Mouse (Mus musculus) lung, postnatal 0 days (tissue): ENCODE results near the gene Gng2. TPM values are rescaled to one million over a fixed set of nuclear protein-coding genes. Genes with fewer than 3 reads are reported as not detected.

Source experiments
- ATAC-seq: fragments of 200-750 bp; cut with Nextera tagmentation; 2 replicates; pipeline ENCODE4 v1.8.0; 2017; ENCODE audit warnings: moderate library complexity
- DNase-seq: peaks from one replicate; pipeline ENCODE4 v3.0.0-alpha.2; 2016; ENCODE audit warnings: low spot score
- H3K27ac ChIP-seq: fragments of 300-500 bp; sonication (generic); 2 replicates; pipeline ENCODE4 v1.5.1; 2014; ENCODE audit warnings: antibody characterized with exemption, mild to moderate bottlenecking, low read length, mixed read lengths
- H3K27me3 ChIP-seq: fragments of 300-500 bp; sonication (generic); replicated peaks from 2 replicates; pipeline ENCODE4 v1.6.1; 2014; ENCODE audit warnings: low read length, mixed read lengths; ENCODE audit not compliant: insufficient read depth
- H3K36me3 ChIP-seq: fragments of 300-500 bp; sonication (generic); 2 replicates; pipeline ENCODE4 v1.6.1; 2014; ENCODE audit warnings: low read length, mixed read lengths; ENCODE audit not compliant: insufficient read depth
- H3K4me1 ChIP-seq: fragments of 300-500 bp; sonication (generic); 2 replicates; pipeline ENCODE4 v1.6.1; 2014; ENCODE audit warnings: antibody characterized with exemption, low read depth, low read length, mixed read lengths; ENCODE audit not compliant: insufficient read depth
- H3K4me2 ChIP-seq: fragments of 300-500 bp; sonication (generic); replicated peaks from 2 replicates; pipeline ENCODE4 v1.6.1; 2014; ENCODE audit warnings: low read depth, mild to moderate bottlenecking, low read length, moderate library complexity, mixed read lengths
- H3K4me3 ChIP-seq: fragments of 300-500 bp; sonication (generic); 2 replicates; pipeline ENCODE4 v1.5.1; 2014; ENCODE audit warnings: low read depth, low read length
- H3K9ac ChIP-seq: fragments of 300-500 bp; sonication (generic); replicated peaks from 2 replicates; pipeline ENCODE4 v1.6.1; 2014; ENCODE audit warnings: low read depth, mild to moderate bottlenecking
- H3K9me3 ChIP-seq: fragments of 300-500 bp; sonication (generic); 2 replicates; pipeline ENCODE4 v1.6.1; 2016; ENCODE audit warnings: low read length, mixed read lengths
- CTCF ChIP-seq: IDR thresholded peaks from 2 replicates; pipeline ENCODE4 v1.5.1; 2016; ENCODE audit warnings: antibody characterized with exemption, mild to moderate bottlenecking
- EP300 ChIP-seq: IDR thresholded peaks from 2 replicates; pipeline ENCODE4 v1.6.1; 2016; ENCODE audit warnings: antibody characterized with exemption, mild to moderate bottlenecking, control low read depth
- WGBS: fragments of 180-500 bp; shearing (Covaris S2); extraction: QIAGEN DNeasy Blood & Tissue Kit; methylation state at CpG from one replicate; pipeline ENCODE4 v1.1.7; 2014; 5-methylcytosine and 5-hydroxymethylcytosine counted together
- polyA plus RNA-seq: library from polyadenylated mRNA; unstranded; fragments of >200 nt; fragmentation: Nextera tagmentation; extraction: Ambion mirVana; gene quantifications from 2 replicates; pipeline ENCODE4 v1.2.1, GENCODE M21; 2015

Gene Gng2
- polyA plus RNA-seq, 1 experiment from 2014 or later: 27.9 TPM

DNA sequence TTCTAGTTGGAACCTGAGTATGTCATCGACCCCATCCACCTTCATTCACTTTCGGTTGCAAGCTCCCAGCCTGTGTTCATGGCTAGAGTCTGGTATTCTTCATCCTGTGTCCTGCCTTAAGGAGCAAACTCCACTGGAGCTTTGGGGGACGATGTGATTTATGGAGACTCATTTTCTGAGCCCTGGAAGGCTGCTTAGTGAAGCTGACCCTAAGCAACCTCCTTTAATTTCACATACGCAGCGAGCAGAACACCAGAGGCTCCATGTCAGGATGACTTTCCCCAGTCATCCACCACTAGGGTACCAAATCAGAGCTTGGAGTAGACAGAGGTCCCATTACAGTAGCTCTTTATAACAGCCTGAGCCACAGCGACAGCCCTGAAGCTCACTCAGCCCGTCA is 59.9 kb downstream of the Gng2 start:
- ATAC-seq (no peak), DNase-seq (no peak)
- Histone ChIP-seq H3K36me3 (no peaks in the 10 kb centered on the region), H3K4me1 (no peaks in the 10 kb centered on the region), H3K4me2 (no peak overlapping the region), H3K27ac (no peak overlapping the region), H3K9ac (no peak overlapping the region), H3K9me3 (no peaks in the 10 kb centered on the region), H3K27me3 (no peaks in the 10 kb centered on the region), H3K4me3 (no peak overlapping the region)
- TF ChIP-seq EP300 (no peak), CTCF (no peak)
- 89% methylated on average over 7 of the region's 7 CpGs for WGBS

DNA sequence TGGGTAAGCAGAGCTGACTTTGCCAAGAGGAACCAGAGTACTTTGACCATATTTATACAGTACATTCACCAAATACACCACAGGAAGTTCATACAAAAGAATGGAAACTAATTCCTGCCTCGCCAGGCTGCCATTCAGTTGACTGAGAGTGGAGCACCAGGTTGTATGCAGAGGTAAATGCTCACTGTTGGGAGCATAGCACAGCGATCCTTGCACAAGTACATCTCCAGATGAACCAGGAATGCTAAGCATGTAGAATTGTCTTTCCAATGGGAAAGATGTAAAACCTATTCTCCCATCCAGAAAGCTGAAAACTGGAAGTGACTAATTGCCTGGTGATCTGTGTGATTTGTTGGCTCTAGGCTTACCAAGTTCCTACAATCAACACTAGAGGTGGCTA is 61.1 kb downstream of the Gng2 start:
- ATAC-seq: no peak
- TF ChIP-seq CTCF (no peak), EP300 (no peak)
- 74% methylated on average over 2 of the region's 2 CpGs for WGBS

DNA sequence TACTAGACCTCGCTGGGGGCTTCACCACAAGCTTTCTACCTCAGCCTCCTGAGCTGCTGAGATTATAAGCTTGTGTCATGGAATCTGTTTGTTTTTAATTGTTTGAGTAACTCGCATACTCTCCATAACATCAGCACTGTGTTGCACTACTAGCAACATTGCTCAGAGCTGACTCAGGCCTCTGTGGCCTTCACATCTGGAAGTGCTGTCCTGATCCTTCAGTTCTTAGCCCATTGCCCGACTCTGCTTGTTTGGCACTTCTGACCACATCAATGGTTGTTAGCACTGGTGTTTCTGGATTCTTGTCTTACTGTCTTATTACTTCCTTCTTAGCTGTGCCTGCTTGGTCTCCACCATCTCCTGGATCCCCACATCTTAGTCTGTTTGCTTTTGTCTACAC is 64.5 kb downstream of the Gng2 start:
- no peak for DNase-seq
- no peak overlapping the region for H3K9ac ChIP-seq
- no peak overlapping the region for H3K27ac ChIP-seq
- H3K27me3 ChIP-seq: no peaks in the 10 kb centered on the region
- no peaks in the 10 kb centered on the region for H3K4me1 ChIP-seq
- no peaks in the 10 kb centered on the region for H3K9me3 ChIP-seq
- ATAC-seq: no peak
- TF ChIP-seq CTCF (no peak), EP300 (no peak)
- H3K4me3 ChIP-seq: no peak overlapping the region
- H3K4me2 ChIP-seq: no peak overlapping the region
- no peaks in the 10 kb centered on the region for H3K36me3 ChIP-seq
- WGBS: 79% methylated on average over 3 of the region's 3 CpGs

More for the DNA sequence above, 61.1 kb downstream of the Gng2 start:
- no peak overlapping the region for H3K4me3 ChIP-seq
- no peaks in the 10 kb centered on the region for H3K9me3 ChIP-seq
- DNase-seq: no peak
- no peak overlapping the region for H3K9ac ChIP-seq
- H3K4me2 ChIP-seq: no peak overlapping the region
- H3K27me3 ChIP-seq: no peaks in the 10 kb centered on the region
- H3K36me3 ChIP-seq: no peaks in the 10 kb centered on the region
- H3K27ac ChIP-seq: no peak overlapping the region
- no peaks in the 10 kb centered on the region for H3K4me1 ChIP-seq

DNA sequence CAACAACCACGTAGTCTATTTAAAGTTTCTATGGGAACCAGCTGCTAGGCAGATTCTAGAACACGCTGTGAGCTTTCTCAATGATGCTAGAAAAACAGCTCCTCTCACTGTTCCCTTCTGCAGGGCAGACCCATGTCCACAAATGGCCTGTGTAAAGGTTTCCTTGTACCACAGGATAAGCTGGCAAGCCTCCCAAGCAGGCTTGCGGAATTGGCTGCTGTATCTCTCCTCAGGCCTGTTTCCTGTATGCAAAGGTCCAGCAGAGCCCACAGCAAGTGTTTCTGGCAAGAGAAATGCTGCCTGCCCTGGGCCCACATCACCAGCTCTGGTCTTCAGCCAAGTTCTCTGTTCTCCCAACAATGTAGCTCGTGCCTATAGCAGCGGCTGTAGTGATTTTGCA is 71.8 kb downstream of the Gng2 start:
- 39% methylated on average over 5 of the region's 5 CpGs for WGBS
- H3K27ac ChIP-seq: no peak overlapping the region
- H3K36me3 ChIP-seq: no peaks in the 10 kb centered on the region
- no peaks in the 10 kb centered on the region for H3K9me3 ChIP-seq
- no peaks in the 10 kb centered on the region for H3K4me1 ChIP-seq
- ATAC-seq: peak; percentile 80
- H3K27me3 ChIP-seq: no peaks in the 10 kb centered on the region
- TF ChIP-seq CTCF: no peak
- peak; percentile 57; the same call in 1 of the 2 replicates for TF ChIP-seq EP300
- H3K9ac ChIP-seq: no peak overlapping the region
- DNase-seq: peak; percentile 73
- no peak overlapping the region for H3K4me2 ChIP-seq
- H3K4me3 ChIP-seq: no peak overlapping the region

DNA sequence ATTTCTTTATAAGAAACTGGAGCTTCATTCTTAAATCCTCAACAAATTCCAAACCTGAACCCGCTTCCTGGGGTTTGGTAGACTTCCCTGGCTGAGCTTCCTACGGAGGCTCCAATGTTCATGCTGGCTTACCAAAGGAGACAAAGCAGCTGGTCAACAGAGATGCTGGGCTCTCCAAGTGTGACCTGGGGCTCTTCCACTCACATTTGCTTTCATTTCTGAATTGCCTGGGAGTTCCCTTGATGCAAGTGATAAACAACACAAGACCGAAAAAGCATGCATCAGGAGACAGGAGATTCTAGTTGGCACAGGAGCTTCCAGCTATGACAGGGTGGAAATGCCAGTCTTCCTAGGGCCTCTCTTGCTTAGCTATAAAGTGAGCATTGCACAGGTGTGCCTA is 72.6 kb downstream of the Gng2 start:
- Histone ChIP-seq H3K36me3 (no peaks in the 10 kb centered on the region), H3K9ac (no peak overlapping the region), H3K4me3 (no peak overlapping the region), H3K9me3 (no peaks in the 10 kb centered on the region), H3K27ac (no peak overlapping the region), H3K4me1 (no peaks in the 10 kb centered on the region), H3K4me2 (no peak overlapping the region), H3K27me3 (no peaks in the 10 kb centered on the region)
- ATAC-seq (no peak), DNase-seq (no peak)
- TF ChIP-seq EP300: no peak
- WGBS: 79% methylated on average over 3 of the region's 3 CpGs

DNA sequence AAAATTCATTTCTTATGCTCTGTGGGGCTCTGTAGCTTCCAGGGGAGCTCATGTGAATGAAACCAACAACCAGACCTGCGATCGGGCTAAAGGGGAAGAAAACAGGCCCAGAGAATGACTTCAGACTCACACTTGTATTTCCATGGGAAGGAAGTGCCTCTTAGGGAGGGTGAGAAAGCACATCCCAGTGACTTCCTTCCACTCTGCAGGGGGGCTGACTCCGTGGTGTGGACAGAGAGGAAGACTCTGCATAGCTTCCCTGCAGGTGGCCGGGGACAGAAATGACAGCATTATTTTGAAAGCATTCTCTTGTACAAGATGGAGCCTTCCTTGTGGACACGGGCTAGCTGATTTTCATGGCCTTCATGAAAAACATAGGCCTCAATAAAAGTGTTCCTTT is 73.4 kb downstream of the Gng2 start:
- H3K27me3 ChIP-seq: no peaks in the 10 kb centered on the region
- no peak overlapping the region for H3K4me2 ChIP-seq
- TF ChIP-seq EP300 (no peak), CTCF (no peak)
- 47% methylated on average over 5 of the region's 5 CpGs for WGBS
- H3K4me3 ChIP-seq: no peak overlapping the region
- H3K9ac ChIP-seq: no peak overlapping the region
- no peaks in the 10 kb centered on the region for H3K36me3 ChIP-seq
- no peak for ATAC-seq
- DNase-seq: peak; percentile 30
- no peak overlapping the region for H3K27ac ChIP-seq
- H3K4me1 ChIP-seq: no peaks in the 10 kb centered on the region
- H3K9me3 ChIP-seq: no peaks in the 10 kb centered on the region

DNA sequence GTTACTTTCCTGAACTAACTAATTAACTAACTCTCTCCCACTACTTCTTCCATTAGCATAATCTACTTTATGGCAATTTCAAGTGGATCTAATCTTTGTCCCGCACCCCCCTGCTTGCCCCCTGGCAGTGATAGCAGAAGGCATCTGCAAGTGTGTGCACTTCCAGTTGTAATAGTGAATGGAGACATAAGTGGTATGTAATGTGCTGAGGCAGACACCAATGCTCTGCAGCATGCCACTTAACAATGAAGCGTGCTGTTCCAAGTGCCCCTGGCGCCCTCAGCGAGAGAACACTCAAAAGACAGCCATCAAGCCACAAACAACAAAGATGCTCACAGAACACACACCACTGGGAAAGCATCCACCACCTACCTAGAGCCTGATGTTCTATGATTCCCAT is 76.9 kb downstream of the Gng2 start:
- Histone ChIP-seq H3K9me3 (no peaks in the 10 kb centered on the region), H3K27me3 (no peaks in the 10 kb centered on the region), H3K36me3 (no peaks in the 10 kb centered on the region), H3K4me2 (no peak overlapping the region), H3K4me3 (no peak overlapping the region), H3K27ac (no peak overlapping the region), H3K4me1 (no peaks in the 10 kb centered on the region), H3K9ac (no peak overlapping the region)
- TF ChIP-seq EP300 (no peak), CTCF (no peak)
- DNase-seq (no peak), ATAC-seq (no peak)
- WGBS: 87% methylated on average over 4 of the region's 4 CpGs
